Mouse (Mus musculus): Measurements from ENCODE around the gene Prr29. TPM values are rescaled to one million over a fixed set of nuclear protein-coding genes. Genes with fewer than 3 reads are reported as not detected.
"Not testable (repeated sequence)": the region's sequence is repeated elsewhere in the genome, so short reads cannot be mapped to it uniquely, and the experiment has no call there.

The Prr29 gene
- polyA plus RNA-seq, 1 experiment from 2014 or later = 0.25 TPM

DNA sequence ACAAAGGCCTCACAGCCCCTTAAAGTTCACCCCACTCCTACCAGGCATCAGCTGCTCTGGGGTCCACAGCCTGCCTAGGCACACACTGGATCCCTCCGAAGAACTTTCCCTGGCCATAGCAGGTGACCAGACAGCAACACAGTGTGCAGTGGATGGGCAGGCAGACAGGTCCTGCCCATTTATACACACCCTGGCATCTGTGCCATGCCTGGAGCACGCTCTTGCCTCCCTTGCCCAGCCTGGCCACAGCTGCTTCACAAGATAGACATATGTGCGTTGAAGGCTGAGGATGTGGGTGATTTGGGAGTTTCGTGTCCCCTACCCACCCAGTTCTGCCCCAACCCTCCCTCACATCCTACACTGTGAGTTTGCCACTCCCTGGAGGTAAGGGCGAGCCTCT is 27.2 kb upstream of the Prr29 start:
- H3K4me2 ChIP-seq (replicated peaks) = no peak overlapping the region
- peaks cover 5% of the 10 kb centered on the region; the same call in 1 of the 2 replicates for H3K4me1 ChIP-seq
- no peak for ATAC-seq (ENCODE audit: low FRiP score, low read depth)
- no peak overlapping the region for H3K9ac ChIP-seq
- no peak overlapping the region for H3K4me3 ChIP-seq
- H3K9me3 ChIP-seq = no peaks in the 10 kb centered on the region
- 80% methylated on average over 5 of the region's 5 CpGs for WGBS
- H3K36me3 ChIP-seq = no peaks in the 10 kb centered on the region
- H3K27me3 ChIP-seq = no peaks in the 10 kb centered on the region
- H3K27ac ChIP-seq = no peak overlapping the region

DNA sequence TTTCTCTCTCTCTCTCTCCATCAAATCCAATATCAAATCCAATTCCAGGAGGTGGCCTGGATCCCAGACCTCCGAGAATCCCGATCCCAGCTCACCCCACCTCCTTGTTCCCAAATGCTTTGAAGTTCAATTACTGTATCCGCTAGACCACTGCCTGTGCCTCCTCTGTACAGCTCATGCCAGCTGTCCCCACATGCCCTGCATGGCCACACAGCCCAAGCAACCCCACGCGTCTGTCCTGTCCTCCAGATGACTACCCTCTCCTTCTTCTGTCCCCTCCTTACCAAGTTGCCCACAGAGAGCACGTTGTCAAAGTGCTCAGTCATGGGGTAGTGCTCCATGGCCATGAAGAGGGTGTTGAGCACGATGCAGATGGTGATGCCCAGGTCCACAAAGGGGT is 26.4 kb upstream of the Prr29 start:
- 64% methylated on average over 7 of the region's 7 CpGs for WGBS
- Histone ChIP-seq H3K27me3 (no peaks in the 10 kb centered on the region), H3K4me2 (replicated peaks) (no peak overlapping the region), H3K27ac (no peak overlapping the region), H3K36me3 (no peaks in the 10 kb centered on the region), H3K9me3 (no peaks in the 10 kb centered on the region), H3K9ac (no peak overlapping the region), H3K4me3 (no peak overlapping the region), H3K4me1 (peaks cover 5% of the 10 kb centered on the region; the same call in 1 of the 2 replicates)
- ATAC-seq (ENCODE audit: low FRiP score, low read depth) = no peak

DNA sequence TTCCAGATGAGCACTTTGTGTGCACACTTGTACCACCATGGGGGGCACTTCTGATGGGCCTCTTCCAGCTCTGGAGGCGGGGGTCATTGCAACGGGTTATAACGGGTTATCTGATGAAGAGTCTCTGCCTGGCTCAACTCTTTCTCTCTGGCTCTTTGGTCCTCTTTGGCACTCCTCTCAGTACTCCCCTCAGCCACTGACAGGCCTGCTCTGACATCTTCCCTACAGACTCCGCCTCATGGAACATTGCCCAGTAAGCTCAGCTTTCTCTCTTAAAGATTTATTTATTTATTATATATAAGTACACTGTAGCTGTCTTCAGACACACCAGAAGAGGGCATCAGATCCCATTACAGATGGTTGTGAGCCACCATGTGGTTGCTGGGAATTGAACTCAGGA is 25.9 kb upstream of the Prr29 start:
- not testable (repeated sequence) for H3K4me1 ChIP-seq; H3K9me3 ChIP-seq; H3K9ac ChIP-seq; H3K4me3 ChIP-seq; H3K27me3 ChIP-seq; H3K27ac ChIP-seq; H3K4me2 ChIP-seq (replicated peaks); H3K36me3 ChIP-seq; ATAC-seq (ENCODE audit: low FRiP score, low read depth)
- 85% methylated on average over 4 of the region's 4 CpGs for WGBS

DNA sequence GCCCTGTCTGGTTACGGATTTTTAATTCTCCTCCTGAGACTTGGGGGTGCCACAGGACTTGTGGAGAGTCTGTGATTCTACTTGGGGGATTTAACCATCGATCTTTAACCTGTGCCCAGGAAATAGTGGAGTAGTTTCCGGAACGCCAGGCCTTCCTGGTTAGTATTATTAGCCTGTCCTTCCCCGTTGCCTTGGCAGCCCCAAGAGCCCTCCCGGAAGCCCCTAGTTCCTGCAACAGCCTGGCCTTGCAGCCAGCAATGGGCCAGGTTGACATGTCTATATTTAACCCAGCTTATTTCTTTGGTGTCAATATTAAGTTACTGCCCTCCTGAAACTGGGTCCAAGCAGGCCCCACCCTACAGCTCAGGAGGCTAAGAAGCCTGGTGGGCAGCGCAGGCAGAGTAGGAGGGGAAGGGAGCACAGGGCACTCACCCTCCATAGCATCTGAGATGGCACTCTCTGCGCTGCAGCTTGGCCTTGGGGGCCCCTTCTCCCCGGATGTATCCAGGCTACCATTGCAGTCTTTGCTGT is 24.2 kb upstream of the Prr29 start:
- Histone ChIP-seq H3K9ac (no peak overlapping the region), H3K4me2 (replicated peaks) (no peak overlapping the region), H3K27me3 (no peaks in the 10 kb centered on the region), H3K27ac (no peak overlapping the region), H3K9me3 (no peaks in the 10 kb centered on the region), H3K36me3 (no peaks in the 10 kb centered on the region), H3K4me3 (no peak overlapping the region), H3K4me1 (peaks cover 10% of the 10 kb centered on the region; the same call in 1 of the 2 replicates)
- WGBS = 77% methylated on average over 9 of the region's 9 CpGs
- ATAC-seq (ENCODE audit: low FRiP score, low read depth) = no peak

DNA sequence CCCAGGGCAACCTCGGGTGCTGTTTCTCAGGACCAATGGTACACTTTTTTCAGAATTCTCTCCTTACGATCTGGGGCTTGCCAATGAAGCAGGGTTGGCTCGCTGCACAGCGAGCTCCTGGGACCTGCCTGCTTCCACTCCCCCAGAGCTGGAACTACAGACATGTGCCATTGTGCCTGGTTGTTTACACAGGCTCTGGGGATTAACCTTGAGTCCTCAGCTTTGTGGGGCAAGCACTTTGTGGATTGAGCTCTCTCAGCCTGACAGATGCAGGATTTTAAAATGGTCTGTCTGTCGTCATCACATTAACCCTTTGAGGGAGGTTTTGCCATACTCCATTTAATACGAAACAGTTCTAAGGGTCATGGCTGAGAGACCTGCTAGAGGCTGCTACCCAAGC is 20.4 kb upstream of the Prr29 start:
- no peak for ATAC-seq (ENCODE audit: low FRiP score, low read depth)
- Histone ChIP-seq H3K4me1 (peaks cover 10% of the 10 kb centered on the region; the same call in 1 of the 2 replicates), H3K4me3 (no peak overlapping the region), H3K9me3 (no peaks in the 10 kb centered on the region), H3K4me2 (replicated peaks) (no peak overlapping the region), H3K36me3 (no peaks in the 10 kb centered on the region), H3K27ac (no peak overlapping the region), H3K27me3 (no peaks in the 10 kb centered on the region), H3K9ac (no peak overlapping the region)
- WGBS = 53% methylated on average over 6 of the region's 6 CpGs

DNA sequence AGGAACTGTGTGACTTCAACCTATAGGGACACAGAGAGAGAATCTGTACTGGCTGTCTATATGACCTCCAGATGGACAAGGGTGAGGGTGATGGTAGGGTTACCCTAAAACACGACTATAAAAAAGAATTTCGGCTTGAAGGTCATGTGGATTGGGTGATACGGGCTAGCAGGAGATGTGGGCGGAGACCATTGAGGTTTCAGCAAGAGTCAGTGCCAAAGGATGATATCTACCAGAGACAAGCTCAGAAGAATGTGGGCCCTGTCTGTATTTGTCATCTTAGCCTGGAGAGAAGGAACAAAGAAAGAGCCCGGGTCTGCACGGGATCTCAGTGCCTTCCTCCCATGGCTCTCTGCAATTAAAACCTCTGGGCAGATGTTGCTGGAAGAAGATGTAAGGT is 15.5 kb upstream of the Prr29 start:
- no peak for ATAC-seq (ENCODE audit: low FRiP score, low read depth)
- H3K36me3 ChIP-seq = no peaks in the 10 kb centered on the region
- WGBS = 84% methylated on average over 6 of the region's 6 CpGs
- H3K27ac ChIP-seq = no peak overlapping the region
- no peak overlapping the region for H3K9ac ChIP-seq
- H3K9me3 ChIP-seq = no peaks in the 10 kb centered on the region
- no peak overlapping the region for H3K4me3 ChIP-seq
- no peak overlapping the region for H3K4me2 ChIP-seq (replicated peaks)
- peaks cover 9% of the 10 kb centered on the region; the same call in 1 of the 2 replicates for H3K4me1 ChIP-seq
- H3K27me3 ChIP-seq = no peaks in the 10 kb centered on the region

DNA sequence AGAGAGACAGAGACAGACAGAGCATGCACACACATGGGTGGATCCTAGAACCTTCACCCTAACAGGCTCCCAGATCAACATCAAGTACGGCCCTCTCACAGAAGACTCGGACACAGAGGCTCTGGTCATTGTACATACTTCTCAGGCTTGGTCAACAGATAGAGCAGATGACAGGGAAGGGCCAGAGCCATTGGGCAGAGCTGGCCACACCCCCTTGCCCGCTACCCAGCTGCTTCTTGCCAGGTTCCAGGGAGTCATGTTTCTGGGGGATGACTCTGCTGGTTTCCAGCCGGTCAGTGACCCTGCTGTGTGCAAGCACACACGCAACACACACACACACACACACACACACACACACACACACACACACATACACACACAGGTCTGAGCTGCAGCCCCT is 14.4 kb upstream of the Prr29 start:
- 43% methylated on average over 5 of the region's 5 CpGs for WGBS
- no peak overlapping the region for H3K4me3 ChIP-seq
- H3K4me2 ChIP-seq (replicated peaks) = no peak overlapping the region
- no peaks in the 10 kb centered on the region for H3K9me3 ChIP-seq
- no peak for ATAC-seq (ENCODE audit: low FRiP score, low read depth)
- H3K27me3 ChIP-seq = no peaks in the 10 kb centered on the region
- no peak overlapping the region for H3K27ac ChIP-seq
- H3K36me3 ChIP-seq = no peaks in the 10 kb centered on the region
- H3K4me1 ChIP-seq = peaks cover 6% of the 10 kb centered on the region; the same call in 1 of the 2 replicates
- no peak overlapping the region for H3K9ac ChIP-seq

DNA sequence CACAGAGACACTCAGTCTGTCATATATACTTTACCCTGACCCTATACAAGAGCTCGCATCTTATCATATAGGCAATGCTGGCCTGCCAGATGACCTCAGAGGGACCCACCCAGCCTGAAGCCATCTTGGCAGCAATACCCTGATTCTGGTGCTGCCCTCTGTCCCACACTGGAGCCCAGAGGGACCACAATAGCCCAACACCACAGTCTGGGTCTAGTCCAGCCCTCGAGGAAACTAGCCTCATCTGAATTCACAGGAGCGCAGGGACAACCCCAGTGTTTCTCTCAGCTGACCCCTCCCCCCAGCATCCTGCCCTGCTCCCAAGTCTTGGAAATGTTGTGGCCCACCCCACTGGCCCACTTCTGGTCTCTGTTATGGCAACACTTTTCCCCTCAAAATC is 14.0 kb upstream of the Prr29 start:
- Histone ChIP-seq H3K9me3 (no peaks in the 10 kb centered on the region), H3K27me3 (no peaks in the 10 kb centered on the region), H3K36me3 (no peaks in the 10 kb centered on the region), H3K4me1 (peaks cover 6% of the 10 kb centered on the region; the same call in 1 of the 2 replicates), H3K9ac (no peak overlapping the region), H3K27ac (no peak overlapping the region), H3K4me3 (no peak overlapping the region), H3K4me2 (replicated peaks) (no peak overlapping the region)
- no peak for ATAC-seq (ENCODE audit: low FRiP score, low read depth)
- 63% methylated on average over 3 of the region's 3 CpGs for WGBS

DNA sequence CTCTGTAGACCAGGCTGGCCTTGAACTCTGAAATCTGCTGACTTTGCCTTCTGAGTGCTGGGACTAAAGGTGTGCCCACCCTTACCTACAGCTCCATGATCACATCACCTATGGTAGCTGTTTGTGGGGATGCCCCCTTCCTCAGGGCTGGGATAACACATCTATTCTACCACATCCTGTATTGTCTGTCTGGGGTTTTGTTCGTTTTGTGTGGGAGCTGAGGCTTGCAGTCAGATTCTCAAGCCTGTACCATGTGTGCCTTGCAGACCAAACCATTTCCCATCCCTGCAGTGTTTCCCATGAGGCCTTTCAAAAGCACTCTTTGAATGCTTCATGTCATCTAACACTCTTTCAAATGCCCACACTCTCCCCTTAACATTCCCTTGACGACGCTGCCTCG is 13.3 kb upstream of the Prr29 start:
- ATAC-seq (ENCODE audit: low FRiP score, low read depth) = no peak
- Histone ChIP-seq H3K4me1 (peaks cover 6% of the 10 kb centered on the region; the same call in 1 of the 2 replicates), H3K27ac (no peak overlapping the region), H3K4me3 (no peak overlapping the region), H3K36me3 (no peaks in the 10 kb centered on the region), H3K9ac (no peak overlapping the region), H3K4me2 (replicated peaks) (no peak overlapping the region), H3K9me3 (no peaks in the 10 kb centered on the region), H3K27me3 (no peaks in the 10 kb centered on the region)
- 64% methylated on average over 4 of the region's 4 CpGs for WGBS

DNA sequence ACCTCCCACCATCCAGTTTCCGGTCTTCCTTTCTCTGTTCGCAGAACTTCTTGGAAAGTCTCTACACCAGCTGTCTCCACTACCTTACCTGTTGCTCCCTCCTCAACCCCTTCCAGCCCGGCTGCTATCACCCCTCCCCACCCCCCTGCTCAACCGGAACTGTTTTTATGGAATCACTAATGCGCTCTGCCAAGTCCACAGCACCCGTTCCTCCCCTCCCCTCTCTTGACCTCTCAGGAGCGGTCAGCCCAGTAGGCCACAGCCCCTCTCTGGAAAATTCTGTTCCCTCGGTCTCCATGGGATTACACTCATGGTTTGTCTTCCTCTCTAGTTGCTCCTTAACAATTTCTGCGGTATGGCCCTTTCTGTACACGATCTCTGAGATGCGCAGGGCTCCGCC is 12.1 kb upstream of the Prr29 start, which contains the start of gene Scn4a:
TSS of gene Scn4a (minus strand) at position 101 of the 400 bp plus-strand sequence.
- ATAC-seq (ENCODE audit: low FRiP score, low read depth) = no peak
- H3K27ac ChIP-seq = no peak within 1 kb of the TSS
- H3K9ac ChIP-seq = no peak within 1 kb of the TSS
- no peaks in the 10 kb centered on the region for H3K27me3 ChIP-seq
- WGBS = 86% methylated on average over 12 of the region's 12 CpGs
- H3K9me3 ChIP-seq = no peaks in the 10 kb centered on the region
- no peak within 1 kb of the TSS for H3K4me2 ChIP-seq (replicated peaks)
- H3K36me3 ChIP-seq = no peaks in the 10 kb centered on the region
- peaks cover 6% of the 10 kb centered on the region; the same call in 1 of the 2 replicates for H3K4me1 ChIP-seq
- no peak within 1 kb of the TSS for H3K4me3 ChIP-seq

DNA sequence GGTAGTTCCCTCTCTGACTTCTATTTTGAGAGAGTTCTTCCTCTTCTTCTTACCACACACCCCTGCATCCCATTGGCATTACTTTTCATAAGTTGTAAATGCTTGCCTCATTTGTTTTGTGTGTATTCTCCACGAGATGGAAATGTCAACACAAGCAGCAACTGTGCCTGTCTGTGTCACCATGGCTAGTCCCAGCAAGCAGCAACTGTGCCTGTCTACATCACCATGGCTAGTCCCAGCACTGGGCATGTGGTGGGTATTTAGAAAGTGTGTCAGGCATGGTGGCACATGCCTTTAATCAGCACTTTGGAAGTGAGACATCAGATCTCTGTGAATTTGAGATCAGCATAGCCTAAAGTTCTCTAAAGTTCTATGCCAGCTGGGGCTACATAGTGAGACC is 11.1 kb upstream of the Prr29 start:
- no peak overlapping the region for H3K4me3 ChIP-seq
- no peaks in the 10 kb centered on the region for H3K36me3 ChIP-seq
- ATAC-seq (ENCODE audit: low FRiP score, low read depth) = no peak
- no peak overlapping the region for H3K9ac ChIP-seq
- WGBS = 67% methylated on average over 1 of the region's 1 CpGs
- H3K27me3 ChIP-seq = no peaks in the 10 kb centered on the region
- no peak overlapping the region for H3K4me2 ChIP-seq (replicated peaks)
- no peaks in the 10 kb centered on the region for H3K9me3 ChIP-seq
- peaks cover 6% of the 10 kb centered on the region; the same call in 1 of the 2 replicates for H3K4me1 ChIP-seq
- H3K27ac ChIP-seq = no peak overlapping the region

DNA sequence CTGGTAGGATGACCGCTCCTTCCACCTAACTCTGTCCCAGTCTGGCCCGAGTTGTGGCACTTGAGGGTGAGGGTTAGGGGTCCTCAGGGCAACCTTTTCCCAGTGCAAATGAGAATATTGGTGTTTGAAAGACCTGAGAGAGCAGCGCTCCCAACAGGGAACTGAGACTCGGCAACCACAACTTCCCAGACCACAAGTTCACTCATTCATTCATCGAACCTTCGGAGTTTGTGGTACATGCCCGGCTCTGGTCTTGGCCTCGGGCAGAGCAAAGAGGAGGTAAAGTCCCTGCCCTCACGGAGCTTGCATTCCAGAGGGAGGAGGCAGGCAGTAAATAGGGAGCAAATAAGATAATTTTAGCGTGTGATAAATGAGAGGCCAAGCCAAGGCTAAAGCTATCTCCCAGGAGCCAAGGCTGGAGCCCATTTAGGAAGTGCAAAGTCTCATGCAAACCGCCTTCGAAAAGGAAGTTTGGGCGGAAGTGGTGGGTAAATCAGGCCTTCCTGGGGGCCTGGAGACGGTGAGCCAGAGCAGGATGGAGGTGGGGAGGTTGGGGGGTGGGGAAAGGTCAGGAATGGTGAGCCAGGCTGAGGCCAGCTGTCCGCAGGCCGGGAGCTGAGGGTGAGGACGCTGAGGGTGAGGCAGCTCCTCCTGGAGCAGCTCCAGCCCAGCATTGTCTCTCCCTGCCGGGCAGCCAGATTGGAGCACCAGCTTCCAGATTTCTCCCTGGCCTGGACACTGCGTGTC is 9.7 kb upstream of the Prr29 start:
- WGBS = 63% methylated on average over 19 of the region's 19 CpGs
- Histone ChIP-seq H3K4me1 (peaks cover 6% of the 10 kb centered on the region; the same call in 1 of the 2 replicates), H3K27ac (no peak overlapping the region), H3K36me3 (no peaks in the 10 kb centered on the region), H3K4me2 (replicated peaks) (no peak overlapping the region), H3K9me3 (no peaks in the 10 kb centered on the region), H3K27me3 (no peaks in the 10 kb centered on the region), H3K9ac (no peak overlapping the region), H3K4me3 (no peak overlapping the region)
- no peak for ATAC-seq (ENCODE audit: low FRiP score, low read depth)

DNA sequence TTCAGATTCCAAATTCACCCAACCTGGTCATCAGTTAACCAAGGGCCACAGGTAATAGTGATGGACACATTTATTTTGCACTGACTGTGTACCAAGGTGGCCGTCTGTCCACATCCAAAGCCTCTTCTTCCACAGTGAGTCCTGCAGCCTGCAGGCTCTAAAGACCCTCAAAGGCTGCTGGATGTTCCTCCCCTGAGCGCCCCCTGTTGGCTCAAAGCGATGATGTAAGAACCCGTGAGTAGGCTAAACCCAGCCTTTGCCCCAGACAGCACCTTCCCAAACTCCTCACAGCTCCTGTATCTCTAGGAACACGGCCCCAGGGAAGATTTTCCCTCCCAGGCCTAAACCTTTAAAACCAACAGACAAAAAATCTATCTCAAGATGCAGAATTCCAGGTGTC is 5.9 kb upstream of the Prr29 start:
- 16% methylated on average over 5 of the region's 5 CpGs for WGBS
- H3K4me3 ChIP-seq = no peak overlapping the region
- H3K9me3 ChIP-seq = no peaks in the 10 kb centered on the region
- H3K9ac ChIP-seq = no peak overlapping the region
- ATAC-seq (ENCODE audit: low FRiP score, low read depth) = no peak
- H3K27ac ChIP-seq = no peak overlapping the region
- H3K4me2 ChIP-seq (replicated peaks) = no peak overlapping the region
- H3K4me1 ChIP-seq = no peaks in the 10 kb centered on the region
- no peaks in the 10 kb centered on the region for H3K27me3 ChIP-seq
- H3K36me3 ChIP-seq = no peaks in the 10 kb centered on the region

Data from limb, embryonic 13.5 days (tissue).